Mouse (Mus musculus): ENCODE data around the gene Churc1.

- TF ChIP-seq GATA1 (IDR thresholded peaks at IDR 0.05; ENCODE audit: borderline replicate concordance, low read length) (no peak), FLI1 (IDR thresholded peaks at IDR 0.05; ENCODE audit: low read length) (no peak)
Observed at GRCm38 (mm10) chr12:76765354-76765851, at the start of gene Churc1, which contains the start of gene Fntb.

Measured in megakaryocyte, embryonic 14.5 days (primary cell).